Mouse (Mus musculus) central nervous system, embryonic 18 days (tissue): ENCODE results near the gene Muc5b. TPM values are rescaled to one million over a fixed set of nuclear protein-coding genes. Genes with fewer than 3 reads are reported as not detected.

Experiments used
- polyA plus RNA-seq: library from polyadenylated mRNA; depleted of rRNA; stranded (reverse); fragments of >200 nt; gene quantifications from 2 replicates; pipeline ENCODE4 v1.2.3, GENCODE M21; 2012; rRNA removed

The Muc5b gene
- 0.01 TPM in 1 of 2 replicates, not detected in the other for polyA plus RNA-seq

GRCm38 (mm10) chr7:141838779-141839178, at the start of gene Muc5b:
Gene Muc5b, plus strand, starts transcription at chr7:141839070.

GRCm38 (mm10) chr7:141918407-141918806, 79.5 kb downstream of the Muc5b start, which contains the start of gene Tollip:
Gene Tollip, minus strand, starts transcription at chr7:141918507.

Other genes with a start within 250 kb of the Muc5b start
- gene Muc6, start 183.8 kb upstream of the Muc5b start, polyA plus RNA-seq, result 0.03 TPM in 2 replicates
- gene Muc2, start 148.7 kb upstream of the Muc5b start, polyA plus RNA-seq, result 0.87 and 0.89 TPM in 2 replicates
- not detected in 2 replicates for gene Muc5ac, start 50.1 kb upstream of the Muc5b start, polyA plus RNA-seq
- 71.5 and 82.1 TPM in 2 replicates for gene Tollip, start 79.4 kb downstream of the Muc5b start, polyA plus RNA-seq
- 128 and 141 TPM in 2 replicates for gene Brsk2, start 110.7 kb downstream of the Muc5b start, polyA plus RNA-seq
- gene Mob2, start 222.0 kb downstream of the Muc5b start, polyA plus RNA-seq, result 39.0 and 41.2 TPM in 2 replicates